Mouse (Mus musculus): ENCODE data around the gene Kcnk10. TPM values are rescaled to one million over a fixed set of nuclear protein-coding genes. Genes with fewer than 3 reads are reported as not detected.

Gene Kcnk10
- total RNA-seq, 1 experiment = 0.09 TPM

DNA sequence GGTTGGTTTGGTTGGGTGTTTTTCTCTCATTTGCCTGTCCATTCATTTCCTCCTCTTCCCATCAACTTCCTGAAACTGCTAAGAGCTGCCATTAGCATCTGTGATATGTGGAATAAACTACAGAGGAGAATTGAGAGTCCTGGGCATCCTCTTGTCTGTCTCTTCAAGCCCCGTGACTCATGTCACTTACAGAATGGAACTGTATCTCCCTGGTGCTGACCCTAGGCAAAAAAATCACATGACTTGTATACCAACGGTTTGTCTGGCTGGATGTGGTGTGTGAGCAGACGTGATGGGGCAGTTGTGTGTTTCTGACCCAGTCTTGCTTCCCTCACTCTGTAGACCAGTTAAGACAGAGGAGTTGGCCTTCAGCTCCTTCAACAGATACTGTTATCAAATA is 134.4 kb downstream of the Kcnk10 start:
- Histone ChIP-seq H3K36me3 (ENCODE audit: control insufficient read depth, insufficient read depth, low read length, poor library complexity, severe bottlenecking) (no peaks in the 10 kb centered on the region), H3K9ac (ENCODE audit: insufficient read depth, low read depth, low read length, poor library complexity, severe bottlenecking) (no peak overlapping the region), H3K4me1 (ENCODE audit: control insufficient read depth in 2 of 2, insufficient read depth in 2 of 2, low read length in 2 of 2, poor library complexity in 1 of 2) (no peaks in the 10 kb centered on the region), H3K9me3 (ENCODE audit: control insufficient read depth, insufficient read depth, low read depth, low read length) (no peaks in the 10 kb centered on the region), H3K27ac (ENCODE audit: insufficient read depth, low read depth, low read length, poor library complexity, severe bottlenecking) (no peak overlapping the region), H3K4me3 (ENCODE audit: insufficient read depth in 1 of 2, low read depth in 1 of 2, low read length in 2 of 2, poor library complexity in 1 of 2, severe bottlenecking in 1 of 2) (no peak overlapping the region)
- no peak for TF ChIP-seq ZNF384 (IDR thresholded peaks at IDR 0.05; ENCODE audit: low read depth, low read length)
- no peak for TF ChIP-seq CHD2 (IDR thresholded peaks at IDR 0.05; ENCODE audit: low read depth, low read length)
- TF ChIP-seq ZC3H11A (IDR thresholded peaks at IDR 0.05; ENCODE audit: borderline replicate concordance, low read depth, low read length) = no peak
- no peak for TF ChIP-seq MAFK (IDR thresholded peaks at IDR 0.05; ENCODE audit: insufficient read depth, low read depth, low read length)
- TF ChIP-seq HCFC1 (IDR thresholded peaks at IDR 0.05; ENCODE audit: borderline replicate concordance, insufficient read depth, low read length) = no peak
- no peak for DNase-seq (ENCODE audit: low read depth, low spot score)
- in situ Hi-C loops (cut with MboI; ENCODE audit: low sequenced_read_pairs in 2 of 2, unreplicated experiment in 2 of 2) = no loop called here

DNA sequence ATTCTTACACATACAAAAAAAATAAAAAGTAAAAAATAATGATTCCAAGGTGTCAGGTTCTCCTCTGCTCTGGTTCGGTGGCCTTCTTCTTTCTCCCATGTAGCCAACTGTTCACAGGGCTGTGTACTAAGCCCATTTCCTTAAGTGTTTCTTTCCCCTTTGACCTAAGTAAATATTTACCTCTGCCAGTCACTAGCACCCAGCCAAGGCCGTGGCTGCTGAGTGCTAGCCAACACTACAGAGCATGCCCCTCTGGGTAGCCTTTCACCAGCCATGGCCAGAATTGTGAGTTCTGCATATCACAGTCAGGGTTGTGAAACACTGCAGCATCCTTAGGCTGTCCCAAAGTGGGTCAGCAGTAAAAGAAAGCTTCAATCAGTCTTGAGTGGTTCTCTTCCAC is 140.0 kb downstream of the Kcnk10 start:
- no peaks in the 10 kb centered on the region for H3K36me3 ChIP-seq (ENCODE audit: control insufficient read depth, insufficient read depth, low read length, poor library complexity, severe bottlenecking)
- no peak for DNase-seq (ENCODE audit: low read depth, low spot score)
- no peaks in the 10 kb centered on the region for H3K9me3 ChIP-seq (ENCODE audit: control insufficient read depth, insufficient read depth, low read depth, low read length)
- no peak overlapping the region for H3K9ac ChIP-seq (ENCODE audit: insufficient read depth, low read depth, low read length, poor library complexity, severe bottlenecking)
- no peak overlapping the region for H3K4me3 ChIP-seq (ENCODE audit: insufficient read depth in 1 of 2, low read depth in 1 of 2, low read length in 2 of 2, poor library complexity in 1 of 2, severe bottlenecking in 1 of 2)
- H3K4me1 ChIP-seq (ENCODE audit: control insufficient read depth in 2 of 2, insufficient read depth in 2 of 2, low read length in 2 of 2, poor library complexity in 1 of 2) = no peaks in the 10 kb centered on the region
- no peak for TF ChIP-seq HCFC1 (IDR thresholded peaks at IDR 0.05; ENCODE audit: borderline replicate concordance, insufficient read depth, low read length)
- TF ChIP-seq ZC3H11A (IDR thresholded peaks at IDR 0.05; ENCODE audit: borderline replicate concordance, low read depth, low read length) = no peak
- no peak for TF ChIP-seq MAFK (IDR thresholded peaks at IDR 0.05; ENCODE audit: insufficient read depth, low read depth, low read length)
- no peak for TF ChIP-seq CHD2 (IDR thresholded peaks at IDR 0.05; ENCODE audit: low read depth, low read length)
- TF ChIP-seq ZNF384 (IDR thresholded peaks at IDR 0.05; ENCODE audit: low read depth, low read length) = no peak
- in situ Hi-C loops (cut with MboI; ENCODE audit: low sequenced_read_pairs in 2 of 2, unreplicated experiment in 2 of 2) = no loop called here
- no peak overlapping the region for H3K27ac ChIP-seq (ENCODE audit: insufficient read depth, low read depth, low read length, poor library complexity, severe bottlenecking)

DNA sequence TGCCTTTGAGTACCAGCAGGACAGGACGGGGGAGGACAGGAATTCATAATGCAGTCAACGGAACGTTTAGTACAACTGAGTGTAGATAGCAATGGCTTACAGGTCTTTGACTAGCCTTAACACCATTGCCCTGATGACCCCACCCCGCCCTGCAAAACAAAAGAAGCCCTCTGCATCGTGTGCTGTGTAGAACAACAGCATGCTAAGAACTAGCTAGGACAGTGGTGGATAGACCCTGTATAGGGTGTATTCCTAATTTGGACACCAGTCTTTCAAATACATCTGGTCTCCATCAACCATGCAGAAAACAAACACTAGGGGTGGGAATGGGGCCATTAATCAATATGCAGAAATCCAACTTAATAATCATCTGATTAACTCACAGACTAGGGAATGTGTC is 147.4 kb downstream of the Kcnk10 start:
- TF ChIP-seq HCFC1 (IDR thresholded peaks at IDR 0.05; ENCODE audit: borderline replicate concordance, insufficient read depth, low read length) (no peak), MAFK (IDR thresholded peaks at IDR 0.05; ENCODE audit: insufficient read depth, low read depth, low read length) (no peak), ZC3H11A (IDR thresholded peaks at IDR 0.05; ENCODE audit: borderline replicate concordance, low read depth, low read length) (no peak), CHD2 (IDR thresholded peaks at IDR 0.05; ENCODE audit: low read depth, low read length) (no peak), ZNF384 (IDR thresholded peaks at IDR 0.05; ENCODE audit: low read depth, low read length) (no peak)
- H3K36me3 ChIP-seq (ENCODE audit: control insufficient read depth, insufficient read depth, low read length, poor library complexity, severe bottlenecking) = no peaks in the 10 kb centered on the region
- in situ Hi-C loops (cut with MboI; ENCODE audit: low sequenced_read_pairs in 2 of 2, unreplicated experiment in 2 of 2) = no loop called here
- no peak overlapping the region for H3K9ac ChIP-seq (ENCODE audit: insufficient read depth, low read depth, low read length, poor library complexity, severe bottlenecking)
- H3K4me3 ChIP-seq (ENCODE audit: insufficient read depth in 1 of 2, low read depth in 1 of 2, low read length in 2 of 2, poor library complexity in 1 of 2, severe bottlenecking in 1 of 2) = no peak overlapping the region
- no peak overlapping the region for H3K27ac ChIP-seq (ENCODE audit: insufficient read depth, low read depth, low read length, poor library complexity, severe bottlenecking)
- no peak for DNase-seq (ENCODE audit: low read depth, low spot score)
- no peaks in the 10 kb centered on the region for H3K4me1 ChIP-seq (ENCODE audit: control insufficient read depth in 2 of 2, insufficient read depth in 2 of 2, low read length in 2 of 2, poor library complexity in 1 of 2)
- no peaks in the 10 kb centered on the region for H3K9me3 ChIP-seq (ENCODE audit: control insufficient read depth, insufficient read depth, low read depth, low read length)

DNA sequence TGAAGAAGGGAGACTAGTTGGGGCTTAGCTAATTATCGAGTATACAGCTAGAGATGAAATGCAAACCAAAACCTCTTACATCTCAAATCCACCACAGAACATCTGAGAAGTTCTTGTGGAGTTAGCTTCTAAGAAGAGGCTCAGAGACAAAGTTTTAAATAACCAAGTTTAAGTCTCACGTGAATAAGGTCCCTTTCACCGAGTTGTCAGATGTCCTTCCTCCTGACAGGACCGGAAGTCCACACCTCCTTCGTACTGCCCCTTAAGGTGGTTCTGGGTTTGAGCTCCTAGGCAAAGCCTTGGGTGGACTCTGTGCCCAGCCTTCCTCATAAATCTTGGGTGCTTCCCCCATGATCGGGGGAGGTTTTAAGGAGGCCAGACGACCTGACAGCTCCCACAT is 156.8 kb downstream of the Kcnk10 start:
- no peak overlapping the region for H3K27ac ChIP-seq (ENCODE audit: insufficient read depth, low read depth, low read length, poor library complexity, severe bottlenecking)
- no peaks in the 10 kb centered on the region for H3K9me3 ChIP-seq (ENCODE audit: control insufficient read depth, insufficient read depth, low read depth, low read length)
- H3K36me3 ChIP-seq (ENCODE audit: control insufficient read depth, insufficient read depth, low read length, poor library complexity, severe bottlenecking) = no peaks in the 10 kb centered on the region
- no peaks in the 10 kb centered on the region for H3K4me1 ChIP-seq (ENCODE audit: control insufficient read depth in 2 of 2, insufficient read depth in 2 of 2, low read length in 2 of 2, poor library complexity in 1 of 2)
- in situ Hi-C loops (cut with MboI; ENCODE audit: low sequenced_read_pairs in 2 of 2, unreplicated experiment in 2 of 2) = no loop called here
- no peak overlapping the region for H3K4me3 ChIP-seq (ENCODE audit: insufficient read depth in 1 of 2, low read depth in 1 of 2, low read length in 2 of 2, poor library complexity in 1 of 2, severe bottlenecking in 1 of 2)
- TF ChIP-seq ZC3H11A (IDR thresholded peaks at IDR 0.05; ENCODE audit: borderline replicate concordance, low read depth, low read length) (no peak), ZNF384 (IDR thresholded peaks at IDR 0.05; ENCODE audit: low read depth, low read length) (no peak), MAFK (IDR thresholded peaks at IDR 0.05; ENCODE audit: insufficient read depth, low read depth, low read length) (no peak), CHD2 (IDR thresholded peaks at IDR 0.05; ENCODE audit: low read depth, low read length) (no peak), HCFC1 (IDR thresholded peaks at IDR 0.05; ENCODE audit: borderline replicate concordance, insufficient read depth, low read length) (no peak)
- no peak for DNase-seq (ENCODE audit: low read depth, low spot score)
- no peak overlapping the region for H3K9ac ChIP-seq (ENCODE audit: insufficient read depth, low read depth, low read length, poor library complexity, severe bottlenecking)

DNA sequence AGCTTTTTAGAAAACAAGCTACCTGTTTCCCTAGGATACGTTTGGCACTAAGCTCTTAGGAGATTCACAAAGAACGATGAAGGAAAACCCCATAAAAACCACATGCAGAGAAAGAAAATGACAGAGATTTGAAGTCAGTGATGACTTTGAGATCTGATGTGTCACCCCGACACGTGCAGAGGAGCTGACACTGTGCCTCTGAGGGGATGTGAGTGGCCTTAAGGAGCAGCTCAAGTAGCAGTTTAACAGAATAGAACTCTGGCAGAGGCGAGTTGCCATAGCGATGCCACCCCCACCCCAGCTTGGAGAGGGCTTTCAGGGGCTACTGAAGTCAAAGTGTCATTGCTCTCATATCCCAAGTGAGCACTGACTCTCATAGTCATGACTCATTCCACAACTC is 158.3 kb downstream of the Kcnk10 start:
- no peak for DNase-seq (ENCODE audit: low read depth, low spot score)
- TF ChIP-seq HCFC1 (IDR thresholded peaks at IDR 0.05; ENCODE audit: borderline replicate concordance, insufficient read depth, low read length) (no peak), ZC3H11A (IDR thresholded peaks at IDR 0.05; ENCODE audit: borderline replicate concordance, low read depth, low read length) (no peak), CHD2 (IDR thresholded peaks at IDR 0.05; ENCODE audit: low read depth, low read length) (no peak), MAFK (IDR thresholded peaks at IDR 0.05; ENCODE audit: insufficient read depth, low read depth, low read length) (no peak), ZNF384 (IDR thresholded peaks at IDR 0.05; ENCODE audit: low read depth, low read length) (no peak)
- Histone ChIP-seq H3K4me3 (ENCODE audit: insufficient read depth in 1 of 2, low read depth in 1 of 2, low read length in 2 of 2, poor library complexity in 1 of 2, severe bottlenecking in 1 of 2) (no peak overlapping the region), H3K9ac (ENCODE audit: insufficient read depth, low read depth, low read length, poor library complexity, severe bottlenecking) (no peak overlapping the region), H3K4me1 (ENCODE audit: control insufficient read depth in 2 of 2, insufficient read depth in 2 of 2, low read length in 2 of 2, poor library complexity in 1 of 2) (no peaks in the 10 kb centered on the region), H3K27ac (ENCODE audit: insufficient read depth, low read depth, low read length, poor library complexity, severe bottlenecking) (no peak overlapping the region), H3K9me3 (ENCODE audit: control insufficient read depth, insufficient read depth, low read depth, low read length) (no peaks in the 10 kb centered on the region), H3K36me3 (ENCODE audit: control insufficient read depth, insufficient read depth, low read length, poor library complexity, severe bottlenecking) (no peaks in the 10 kb centered on the region)
- in situ Hi-C loops (cut with MboI; ENCODE audit: low sequenced_read_pairs in 2 of 2, unreplicated experiment in 2 of 2) = no loop called here
